Mouse (Mus musculus) C2C12 (cell line): ENCODE results near the gene Guca1a.

Experiments used
- CEBPB ChIP-seq: IDR thresholded peaks from one replicate; pipeline ENCODE4 v1.6.1; 2011; ENCODE audit warnings: low read depth, mild to moderate bottlenecking, control low read depth, moderate library complexity
- CTCF ChIP-seq: IDR thresholded peaks from one replicate; pipeline ENCODE4 v1.5.1; 2011; ENCODE audit not compliant: control insufficient read depth, insufficient read depth, insufficient read length
- FOSL1 ChIP-seq: IDR thresholded peaks from one replicate; pipeline ENCODE4 v1.8.0; 2011; ENCODE audit warnings: mild to moderate bottlenecking, low read length; ENCODE audit not compliant: poor library complexity, insufficient read depth, severe bottlenecking
- MAX ChIP-seq: IDR thresholded peaks from one replicate; pipeline ENCODE4 v1.6.1; 2011; ENCODE audit warnings: mild to moderate bottlenecking, control low read depth
- MYOD1 ChIP-seq: IDR thresholded peaks from one replicate; pipeline ENCODE4 v1.6.1; 2011; ENCODE audit warnings: low read depth; ENCODE audit not compliant: control insufficient read depth, insufficient read length
- MYOG ChIP-seq: IDR thresholded peaks from one replicate; pipeline ENCODE4 v1.6.1; 2011; ENCODE audit not compliant: control insufficient read depth, insufficient read length; ENCODE audit errors: extremely low read depth
- USF1 ChIP-seq: IDR thresholded peaks from one replicate; pipeline ENCODE4 v1.6.1; 2011; ENCODE audit warnings: low read depth, mild to moderate bottlenecking, control low read depth, moderate library complexity

- TF ChIP-seq MYOD1, result no peak
- TF ChIP-seq CTCF, result peak; percentile 27
- TF ChIP-seq USF1, result no peak
- TF ChIP-seq MAX, result no peak
- TF ChIP-seq CEBPB, result no peak
- no peak for TF ChIP-seq MYOG
- no peak for TF ChIP-seq FOSL1
Observed at GRCm38 (mm10) chr17:47386649-47387048, 13.7 kb downstream of the Guca1a start.
